Mouse (Mus musculus): ENCODE measurements at regions not wholly inside any gene's neighbourhood (a gene's known extent, or its start where the extent isn't known, plus 50 kb on each side); places are given as distances from the start of the nearest gene placed in this dataset.
A peak's percentile ranks its signal among the peaks of the same experiment; 100 is the strongest.
"Not testable (repeated sequence)": the region's sequence is repeated elsewhere in the genome, so short reads cannot be mapped to it uniquely, and the experiment has no call there.

DNA sequence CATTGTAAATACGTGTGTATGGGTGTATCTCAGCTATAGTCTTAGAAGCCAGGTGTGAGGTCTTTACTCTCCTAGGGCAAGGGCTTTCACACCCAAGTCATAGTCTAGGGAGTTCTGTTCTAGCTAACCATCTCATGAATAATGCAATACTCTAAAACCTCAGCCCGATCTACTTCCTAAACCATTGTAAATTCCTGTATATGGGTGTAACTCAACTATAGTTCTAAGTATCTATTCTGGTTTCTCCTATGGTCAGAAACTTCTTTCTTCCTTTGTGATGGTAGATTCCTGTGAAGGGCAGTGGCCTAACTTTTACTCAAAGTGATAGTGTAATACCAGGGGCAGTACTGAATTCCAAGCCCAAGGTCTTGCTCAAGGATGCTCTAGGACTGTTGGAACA is 58.7 kb upstream of the Srd5a3 start:
- WGBS, result 85% methylated on average over 2 of the region's 2 CpGs
- DNase-seq; H3K4me1 ChIP-seq (ENCODE audit: control insufficient read depth, insufficient read depth, low read length); H3K27me3 ChIP-seq (replicated peaks; ENCODE audit: control insufficient read depth, insufficient read depth, low read length); H3K27ac ChIP-seq (ENCODE audit: insufficient read depth, low read depth, low read length); H3K4me3 ChIP-seq (ENCODE audit: insufficient read depth, low read depth, low read length); H3K36me3 ChIP-seq (ENCODE audit: control insufficient read depth, insufficient read depth, low read length): not testable (repeated sequence)

DNA sequence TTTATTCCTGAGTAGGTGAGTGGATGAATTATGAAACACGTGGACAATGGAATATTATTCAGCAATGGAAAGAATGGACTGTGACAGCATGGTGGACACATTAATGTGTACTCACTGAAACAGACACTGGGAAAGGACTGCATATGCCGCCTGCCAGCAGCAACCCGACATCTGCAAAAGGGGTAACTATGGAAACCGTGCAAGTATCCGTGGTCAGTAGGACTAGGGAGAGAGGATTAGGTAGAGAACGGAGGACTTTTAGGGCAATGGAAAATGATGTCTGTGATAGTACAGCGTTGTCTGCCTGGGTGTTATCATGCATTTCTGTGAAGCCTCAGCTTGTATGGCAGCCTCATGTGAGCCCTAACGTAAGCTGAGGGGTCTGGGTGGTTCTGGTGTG is 59.6 kb upstream of the Srd5a3 start:
- no peak overlapping the region for H3K4me3 ChIP-seq (ENCODE audit: insufficient read depth, low read depth, low read length)
- no peak for DNase-seq
- 90% methylated on average over 8 of the region's 8 CpGs for WGBS
- H3K27ac ChIP-seq (ENCODE audit: insufficient read depth, low read depth, low read length), result no peak overlapping the region
- no peaks in the 10 kb centered on the region for H3K4me1 ChIP-seq (ENCODE audit: control insufficient read depth, insufficient read depth, low read length)
- TF ChIP-seq CTCF (conservative IDR thresholded peaks at IDR 0.05; ENCODE audit: insufficient read depth, insufficient read length, low read depth, low read length) (no peak), POLR2A (IDR thresholded peaks at IDR 0.05; ENCODE audit: low read depth, low read length) (no peak)
- H3K36me3 ChIP-seq (ENCODE audit: control insufficient read depth, insufficient read depth, low read length), result no peaks in the 10 kb centered on the region
- no peaks in the 10 kb centered on the region for H3K27me3 ChIP-seq (replicated peaks; ENCODE audit: control insufficient read depth, insufficient read depth, low read length)

DNA sequence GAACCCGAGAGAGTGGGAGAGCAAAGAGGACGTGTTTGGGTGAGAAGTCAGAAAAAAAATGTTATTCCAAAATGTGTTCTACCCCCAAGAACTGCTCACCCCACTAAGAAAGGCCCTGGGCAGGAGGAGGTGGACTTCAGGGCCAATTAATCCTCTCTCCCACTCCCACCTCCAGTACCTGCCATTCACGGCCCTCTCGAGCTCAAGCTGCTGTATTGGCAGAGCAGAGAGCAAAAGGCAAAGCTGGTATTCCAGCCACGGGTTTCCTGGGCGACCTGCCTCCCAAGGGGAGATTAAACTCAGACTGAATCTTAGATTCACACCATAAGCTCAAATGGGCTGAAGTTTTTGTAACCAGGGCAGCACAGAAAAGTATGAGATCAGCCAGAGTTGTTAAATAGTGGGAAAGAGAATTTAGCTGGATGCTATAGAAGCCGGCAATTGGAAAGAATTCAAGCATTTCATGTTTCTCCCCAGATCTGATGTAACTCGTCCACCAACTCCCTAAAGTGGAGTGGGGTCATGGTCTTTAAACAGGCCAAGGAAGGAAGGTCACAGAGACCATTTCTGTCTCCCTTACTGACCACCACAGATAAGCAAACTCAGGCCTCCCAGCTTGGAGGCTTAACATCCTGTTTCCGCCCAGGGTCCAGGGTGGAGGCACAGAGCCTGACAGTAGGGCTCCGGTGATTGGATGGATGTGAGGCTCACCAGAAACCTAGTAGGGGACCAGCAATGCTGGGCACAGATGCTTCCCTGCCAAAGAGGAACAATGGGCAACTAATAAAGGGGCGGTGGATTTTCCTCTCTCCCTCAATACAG is 60.7 kb upstream of the Srd5a3 start:
- no peak overlapping the region for H3K27ac ChIP-seq (ENCODE audit: insufficient read depth, low read depth, low read length)
- H3K4me3 ChIP-seq (ENCODE audit: insufficient read depth, low read depth, low read length), result no peak overlapping the region
- no peaks in the 10 kb centered on the region for H3K36me3 ChIP-seq (ENCODE audit: control insufficient read depth, insufficient read depth, low read length)
- 40% methylated on average over 11 of the region's 11 CpGs for WGBS
- no peaks in the 10 kb centered on the region for H3K27me3 ChIP-seq (replicated peaks; ENCODE audit: control insufficient read depth, insufficient read depth, low read length)
- H3K4me1 ChIP-seq (ENCODE audit: control insufficient read depth, insufficient read depth, low read length), result no peaks in the 10 kb centered on the region
- DNase-seq, result peak; percentile 66
- TF ChIP-seq CTCF (conservative IDR thresholded peaks at IDR 0.05; ENCODE audit: insufficient read depth, insufficient read length, low read depth, low read length) (no peak), POLR2A (IDR thresholded peaks at IDR 0.05; ENCODE audit: low read depth, low read length) (no peak)

DNA sequence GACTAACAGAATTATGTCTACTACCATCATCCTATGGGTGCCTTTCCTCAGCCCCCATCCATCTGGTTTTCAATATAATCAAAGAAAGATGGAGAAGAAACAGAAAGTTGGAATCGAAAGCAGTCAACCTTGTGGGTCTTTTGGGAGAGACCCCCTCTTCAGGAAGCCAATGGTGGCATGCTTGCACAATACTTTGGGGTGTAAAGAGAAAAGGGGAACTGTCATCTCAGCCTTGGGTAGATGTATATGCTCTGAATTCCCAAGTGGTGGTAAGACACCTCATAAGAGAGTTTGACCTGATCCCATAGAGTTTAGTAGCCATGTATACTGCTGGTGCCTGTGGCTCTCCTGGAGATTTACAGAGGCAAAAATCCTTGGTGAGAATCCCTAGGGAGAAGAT is 61.6 kb upstream of the Srd5a3 start:
- no peak for DNase-seq
- H3K4me1 ChIP-seq (ENCODE audit: control insufficient read depth, insufficient read depth, low read length), result no peaks in the 10 kb centered on the region
- TF ChIP-seq CTCF (conservative IDR thresholded peaks at IDR 0.05; ENCODE audit: insufficient read depth, insufficient read length, low read depth, low read length) (no peak), POLR2A (IDR thresholded peaks at IDR 0.05; ENCODE audit: low read depth, low read length) (no peak)
- no peaks in the 10 kb centered on the region for H3K36me3 ChIP-seq (ENCODE audit: control insufficient read depth, insufficient read depth, low read length)
- 100% methylated on average over 1 of the region's 1 CpGs for WGBS
- no peak overlapping the region for H3K27ac ChIP-seq (ENCODE audit: insufficient read depth, low read depth, low read length)
- no peaks in the 10 kb centered on the region for H3K27me3 ChIP-seq (replicated peaks; ENCODE audit: control insufficient read depth, insufficient read depth, low read length)
- no peak overlapping the region for H3K4me3 ChIP-seq (ENCODE audit: insufficient read depth, low read depth, low read length)

DNA sequence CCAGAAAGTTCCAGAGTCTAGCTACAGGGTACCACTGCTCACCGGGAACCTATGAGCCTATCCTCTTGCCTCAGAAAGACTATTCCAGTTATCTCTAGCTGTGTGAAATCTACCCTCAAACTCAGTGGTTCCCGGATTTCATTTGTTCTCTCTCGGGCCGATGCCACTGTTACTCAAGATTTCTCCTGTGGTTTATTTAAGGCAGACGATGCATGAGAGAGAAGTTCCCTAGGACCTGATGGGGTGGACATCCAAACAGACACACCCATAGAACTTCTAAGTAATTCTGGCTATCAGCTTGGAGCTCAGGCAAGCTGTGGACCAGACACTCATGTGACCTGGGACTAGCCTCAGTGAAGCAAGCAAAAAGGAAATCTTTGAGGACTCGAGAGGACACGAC is 63.8 kb upstream of the Srd5a3 start:
- DNase-seq, result no peak
- H3K27me3 ChIP-seq (replicated peaks; ENCODE audit: control insufficient read depth, insufficient read depth, low read length), result no peaks in the 10 kb centered on the region
- H3K4me3 ChIP-seq (ENCODE audit: insufficient read depth, low read depth, low read length), result no peak overlapping the region
- H3K27ac ChIP-seq (ENCODE audit: insufficient read depth, low read depth, low read length), result no peak overlapping the region
- TF ChIP-seq POLR2A (IDR thresholded peaks at IDR 0.05; ENCODE audit: low read depth, low read length) (no peak), CTCF (conservative IDR thresholded peaks at IDR 0.05; ENCODE audit: insufficient read depth, insufficient read length, low read depth, low read length) (no peak)
- H3K36me3 ChIP-seq (ENCODE audit: control insufficient read depth, insufficient read depth, low read length), result no peaks in the 10 kb centered on the region
- WGBS, result 85% methylated on average over 7 of the region's 7 CpGs
- no peaks in the 10 kb centered on the region for H3K4me1 ChIP-seq (ENCODE audit: control insufficient read depth, insufficient read depth, low read length)

DNA sequence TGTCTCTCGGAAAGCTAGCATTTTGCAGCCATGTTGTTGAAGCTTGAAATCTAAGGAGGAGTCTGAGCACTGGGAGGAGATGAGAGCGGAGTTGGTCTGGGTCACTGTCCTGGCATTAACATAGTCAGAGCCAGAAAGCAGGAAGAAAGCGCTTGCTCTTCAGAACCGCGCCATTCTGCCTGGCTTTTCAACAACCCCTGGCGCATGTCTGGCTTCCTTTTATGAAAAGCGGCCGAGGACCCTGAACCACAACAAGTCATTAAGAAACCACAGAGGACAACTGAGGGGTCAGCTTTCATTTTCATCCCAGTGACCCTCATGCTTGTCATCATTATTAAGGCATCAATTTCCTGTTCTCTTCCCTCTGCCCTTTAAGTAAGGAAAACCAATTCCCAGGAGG is 64.7 kb upstream of the Srd5a3 start:
- H3K4me1 ChIP-seq (ENCODE audit: control insufficient read depth, insufficient read depth, low read length), result no peaks in the 10 kb centered on the region
- peak overlapping the region; percentile 52; the same call in 1 of the 2 replicates for H3K27ac ChIP-seq (ENCODE audit: insufficient read depth, low read depth, low read length)
- no peak for TF ChIP-seq POLR2A (IDR thresholded peaks at IDR 0.05; ENCODE audit: low read depth, low read length)
- TF ChIP-seq CTCF (conservative IDR thresholded peaks at IDR 0.05; ENCODE audit: insufficient read depth, insufficient read length, low read depth, low read length), result no peak
- H3K36me3 ChIP-seq (ENCODE audit: control insufficient read depth, insufficient read depth, low read length), result no peaks in the 10 kb centered on the region
- no peak overlapping the region for H3K4me3 ChIP-seq (ENCODE audit: insufficient read depth, low read depth, low read length)
- peak; percentile 59 for DNase-seq
- H3K27me3 ChIP-seq (replicated peaks; ENCODE audit: control insufficient read depth, insufficient read depth, low read length), result no peaks in the 10 kb centered on the region
- 9% methylated on average over 8 of the region's 8 CpGs for WGBS

DNA sequence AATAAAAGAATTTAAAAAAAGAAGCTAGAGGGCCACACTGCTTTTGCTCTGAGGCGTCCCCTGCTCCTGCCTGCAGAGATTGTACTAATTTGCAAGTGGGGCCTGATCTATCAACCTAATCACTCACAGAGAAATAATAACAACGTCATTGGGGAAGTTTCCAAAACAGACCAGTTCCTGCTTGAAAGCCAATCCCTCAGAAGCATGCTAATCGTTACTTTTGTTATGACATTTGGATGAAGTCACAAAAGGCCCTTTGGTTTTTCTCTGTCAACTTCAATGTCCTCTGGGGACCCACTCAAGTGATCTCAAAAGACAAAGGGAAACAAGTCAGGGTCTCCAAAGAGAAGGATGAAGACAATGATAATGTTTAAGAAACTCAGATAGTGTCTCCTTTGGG is 72.2 kb upstream of the Srd5a3 start:
- DNase-seq, result no peak
- H3K27me3 ChIP-seq (replicated peaks; ENCODE audit: control insufficient read depth, insufficient read depth, low read length), result no peaks in the 10 kb centered on the region
- H3K27ac ChIP-seq (ENCODE audit: insufficient read depth, low read depth, low read length), result no peak overlapping the region
- H3K4me1 ChIP-seq (ENCODE audit: control insufficient read depth, insufficient read depth, low read length), result no peaks in the 10 kb centered on the region
- no peaks in the 10 kb centered on the region for H3K36me3 ChIP-seq (ENCODE audit: control insufficient read depth, insufficient read depth, low read length)
- TF ChIP-seq CTCF (conservative IDR thresholded peaks at IDR 0.05; ENCODE audit: insufficient read depth, insufficient read length, low read depth, low read length), result no peak
- TF ChIP-seq POLR2A (IDR thresholded peaks at IDR 0.05; ENCODE audit: low read depth, low read length), result no peak
- 58% methylated on average over 3 of the region's 3 CpGs for WGBS
- no peak overlapping the region for H3K4me3 ChIP-seq (ENCODE audit: insufficient read depth, low read depth, low read length)
